Mouse (Mus musculus) heart, postnatal 14 days (tissue): ENCODE results near the gene Suox. TPM values are rescaled to one million over a fixed set of nuclear protein-coding genes. Genes with fewer than 3 reads are reported as not detected.
"Not testable (repeated sequence)": the region's sequence is repeated elsewhere in the genome, so short reads cannot be mapped to it uniquely, and the experiment has no call there.

Experiments
- DNase-seq, 2 experiments: peaks; one replicate each; pipeline ENCODE4 v3.0.0; 2021 to 2022
- intact Hi-C: fragments of 180-260 bp; cut with DNase I; formaldehyde crosslinking; loops from one replicate; pipeline ENCODE4 v1.15.1; 2025
- total RNA-seq, 2 experiments: library from RNA; stranded (reverse); gene quantifications; 2 replicates each; pipeline ENCODE4 v1.2.3; 2021

Suox gene
- total RNA-seq, 2 experiments from 2014 or later = 17.3 to 17.4 TPM

DNA sequence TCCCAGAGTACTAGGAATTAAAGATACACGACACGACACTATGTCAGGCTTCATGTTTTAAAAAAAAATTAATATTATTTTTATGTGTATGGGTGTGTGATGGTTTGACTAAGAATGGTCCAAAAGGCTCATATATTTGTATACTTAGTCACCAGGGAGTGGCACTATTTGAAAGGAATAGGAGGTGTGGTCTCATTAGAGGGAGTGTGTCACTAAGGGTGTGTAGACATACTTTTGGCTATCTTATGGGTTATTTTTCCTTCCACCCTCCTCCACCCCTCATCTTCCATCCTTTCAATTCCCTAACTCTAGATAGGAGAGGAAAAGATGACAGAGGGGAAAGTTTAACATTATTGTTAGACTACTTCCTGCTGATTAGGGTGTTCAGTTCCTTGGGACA lies 8.1 kb downstream of the Suox start:
- DNase-seq = no peak
- intact Hi-C loops = no loop called here

DNA sequence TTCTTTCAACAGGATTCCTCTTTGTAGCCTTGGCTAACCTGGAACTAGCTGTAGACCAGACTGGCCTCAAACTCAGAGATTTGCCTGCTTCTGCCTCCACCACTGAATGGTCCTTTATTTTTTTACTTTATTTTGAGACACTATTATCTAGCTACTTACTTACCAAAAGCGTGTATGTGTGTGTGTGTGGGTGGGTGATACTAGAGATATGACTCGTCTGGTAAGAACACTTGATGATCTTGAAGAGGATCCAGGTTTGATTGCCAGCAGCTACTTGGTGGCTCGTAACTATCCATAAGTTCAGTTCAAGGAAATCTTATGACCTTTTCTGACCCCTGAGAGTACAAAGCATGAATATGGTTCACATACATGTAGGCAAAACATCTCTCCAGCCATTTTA lies 8.6 kb downstream of the Suox start:
- DNase-seq = no peak
- intact Hi-C loops = no loop called here

DNA sequence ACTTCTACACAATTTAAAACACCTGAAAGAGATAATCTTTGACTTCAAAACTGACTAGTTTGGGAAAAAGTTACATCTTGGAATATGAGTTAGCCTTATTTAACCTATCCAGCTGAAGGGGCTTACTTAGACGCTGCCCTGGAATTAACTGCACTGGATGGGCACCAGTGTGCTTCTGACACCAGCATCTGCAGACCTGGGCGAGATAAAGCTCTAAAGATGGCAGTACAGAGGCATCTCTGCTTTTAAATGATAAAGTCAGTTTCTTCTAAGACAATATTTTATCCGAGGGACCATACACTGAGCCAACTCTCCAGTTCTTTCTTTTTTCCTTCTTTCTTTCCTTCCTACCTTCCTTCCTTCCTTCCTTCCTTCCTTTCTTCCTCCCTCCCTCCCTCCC lies 9.1 kb downstream of the Suox start:
- intact Hi-C loops = no loop called here
- no peak for DNase-seq

DNA sequence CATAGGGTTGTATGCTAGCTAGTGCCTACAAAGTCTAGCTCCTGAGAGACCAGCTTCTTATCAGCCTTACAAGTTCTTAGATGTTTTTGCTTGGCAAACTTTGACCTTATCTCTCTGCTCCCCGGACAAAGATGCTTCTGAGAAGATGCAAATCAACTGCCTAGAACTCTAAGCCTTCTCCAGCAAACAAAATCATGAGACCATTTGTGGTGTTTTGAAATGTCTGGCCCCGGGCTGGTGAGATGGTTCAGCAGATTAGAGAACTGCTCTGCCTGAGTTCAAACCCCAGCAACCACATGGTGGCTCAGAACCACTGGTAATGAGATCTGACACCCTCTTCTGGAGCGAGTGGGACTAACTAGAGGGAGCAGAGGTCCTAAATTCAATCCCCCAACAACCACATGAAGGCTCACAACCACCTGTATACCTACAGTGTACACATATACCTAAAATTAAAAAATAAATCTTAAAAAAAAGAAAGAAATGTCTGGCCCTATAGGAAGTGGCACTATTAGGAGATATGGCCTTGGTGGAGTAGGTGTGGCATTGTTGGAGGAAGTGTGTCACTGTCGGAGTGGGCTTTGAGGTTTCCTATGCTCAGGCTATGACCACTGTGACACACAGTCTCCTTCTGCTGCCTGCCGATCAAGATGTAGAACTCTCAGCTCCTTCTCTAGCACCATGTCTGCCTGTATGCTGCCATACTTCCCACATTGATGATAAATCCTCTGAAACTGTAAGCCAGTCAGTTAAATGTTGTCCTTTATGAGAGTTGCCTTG lies 10.2 kb downstream of the Suox start:
- intact Hi-C loops = no loop called here
- no peak for DNase-seq

DNA sequence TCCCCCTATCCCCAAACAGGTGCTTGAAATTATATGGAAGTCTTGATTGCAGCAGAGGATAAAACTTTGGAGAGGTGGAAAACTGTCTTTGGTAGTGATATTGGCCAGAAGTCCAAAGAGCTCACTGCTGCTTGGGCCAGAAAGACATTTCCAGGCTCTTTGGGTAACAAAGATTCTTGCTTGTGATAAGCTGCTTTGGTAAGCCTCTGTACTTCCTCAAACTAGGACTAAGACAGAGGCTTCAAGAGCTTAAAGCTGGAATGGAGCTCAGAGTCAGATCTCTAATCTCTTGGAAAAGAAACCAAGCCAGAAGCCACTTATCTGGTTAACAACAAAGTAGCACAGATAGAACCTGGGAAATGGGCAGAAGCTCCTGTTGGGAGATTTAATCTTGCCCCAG lies 11.4 kb downstream of the Suox start:
- intact Hi-C loops = no loop called here
- no peak for DNase-seq

DNA sequence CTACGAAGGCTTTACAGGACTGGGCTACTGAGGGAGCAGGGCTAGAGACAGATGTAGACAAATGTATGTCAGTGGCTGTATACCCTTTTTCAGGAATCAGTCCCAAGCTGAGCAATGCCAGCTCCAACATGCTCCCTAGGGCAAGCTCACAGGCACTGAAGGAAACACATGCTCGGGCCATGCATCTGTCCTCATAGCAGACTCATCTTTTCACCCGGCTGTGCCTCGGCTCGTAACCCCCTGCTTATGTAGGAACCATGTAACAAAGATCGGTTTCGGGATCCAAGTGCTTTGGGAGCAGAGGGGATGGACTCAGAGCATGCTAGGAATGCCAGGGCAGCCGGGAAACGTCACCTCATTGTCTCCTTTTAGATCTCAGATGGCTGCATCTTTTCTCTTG lies 14.4 kb downstream of the Suox start:
- intact Hi-C loops = no loop called here
- DNase-seq = no peak

DNA sequence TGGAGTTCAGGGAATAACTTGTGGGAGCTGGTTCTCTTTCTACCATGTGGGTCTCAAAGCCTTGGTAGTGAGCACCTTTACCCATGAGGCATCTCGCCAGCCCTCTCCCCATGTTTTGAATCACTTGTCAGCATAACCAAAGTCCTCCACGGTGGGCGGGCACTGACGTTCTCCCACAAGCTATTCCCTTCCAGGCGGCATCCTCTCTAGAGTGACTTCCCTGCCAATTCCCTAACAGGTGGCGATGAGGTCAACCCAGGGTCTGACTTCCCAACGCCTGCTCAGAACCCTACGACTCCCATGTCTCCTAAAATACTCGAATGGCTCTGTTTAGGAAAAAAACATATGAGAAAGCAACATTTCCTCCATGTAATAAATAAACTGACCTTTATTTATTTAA lies 16.0 kb downstream of the Suox start:
- intact Hi-C loops = no loop called here
- DNase-seq = no peak

DNA sequence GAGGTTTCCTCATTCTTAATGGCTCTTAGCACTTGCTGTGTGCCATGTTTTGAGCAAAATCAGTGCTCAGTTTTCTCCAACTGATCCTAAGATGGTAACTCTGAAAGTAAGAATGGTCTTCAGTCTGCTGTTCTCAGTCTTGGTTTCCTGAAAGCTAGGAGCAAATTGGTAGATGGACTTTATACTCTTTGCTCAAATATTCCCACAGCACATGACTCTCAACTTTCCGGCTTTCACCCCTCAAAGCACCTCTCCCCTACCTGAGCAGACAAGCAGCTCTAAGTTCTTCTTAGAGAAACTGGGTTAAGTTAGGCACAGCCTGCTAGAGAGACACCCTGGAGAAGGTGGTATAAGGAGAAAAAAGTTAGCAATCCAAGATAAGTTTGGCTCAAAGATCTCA lies 17.1 kb downstream of the Suox start:
- intact Hi-C loops = no loop called here
- no peak for DNase-seq

DNA sequence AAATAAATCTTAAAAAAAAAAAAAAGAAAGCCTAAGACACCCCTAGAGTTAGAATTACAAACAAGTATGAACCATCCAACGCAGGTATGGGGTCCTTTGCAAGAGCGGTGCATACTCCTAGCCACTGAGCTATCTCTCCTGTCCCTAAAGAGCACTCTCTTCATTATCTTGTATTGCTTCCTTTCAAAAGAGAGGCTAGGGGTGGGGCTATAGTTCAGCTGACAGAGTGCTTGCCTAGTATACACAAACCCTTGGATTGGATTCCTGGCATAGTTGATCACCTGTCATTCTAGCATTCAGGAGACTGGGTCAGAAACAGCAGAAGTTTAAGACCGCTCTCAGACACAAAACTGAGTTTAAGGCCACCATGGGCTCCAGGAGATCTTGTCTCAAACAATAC lies 18.6 kb downstream of the Suox start:
- DNase-seq = no peak
- intact Hi-C loops = no loop called here

DNA sequence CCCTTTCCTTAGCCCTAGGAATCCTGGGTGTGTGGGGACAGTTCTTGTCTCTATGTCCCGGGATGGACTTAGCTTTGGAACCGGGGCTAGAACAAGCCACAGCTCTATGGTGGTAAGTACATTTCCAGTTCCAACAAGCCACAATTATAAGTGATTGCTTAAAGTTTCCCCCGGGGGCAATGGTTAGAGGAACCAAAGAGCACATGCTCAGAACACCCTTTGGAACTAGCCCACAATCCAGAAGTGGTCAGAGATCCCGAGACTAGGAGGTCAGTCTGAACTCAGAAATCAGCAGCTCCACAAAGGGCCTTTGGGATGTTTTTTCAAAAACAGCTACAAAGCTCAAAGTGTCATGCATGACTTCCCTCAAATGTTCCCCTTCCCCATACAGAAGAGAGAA lies 20.0 kb downstream of the Suox start:
- intact Hi-C loops = no loop called here

DNA sequence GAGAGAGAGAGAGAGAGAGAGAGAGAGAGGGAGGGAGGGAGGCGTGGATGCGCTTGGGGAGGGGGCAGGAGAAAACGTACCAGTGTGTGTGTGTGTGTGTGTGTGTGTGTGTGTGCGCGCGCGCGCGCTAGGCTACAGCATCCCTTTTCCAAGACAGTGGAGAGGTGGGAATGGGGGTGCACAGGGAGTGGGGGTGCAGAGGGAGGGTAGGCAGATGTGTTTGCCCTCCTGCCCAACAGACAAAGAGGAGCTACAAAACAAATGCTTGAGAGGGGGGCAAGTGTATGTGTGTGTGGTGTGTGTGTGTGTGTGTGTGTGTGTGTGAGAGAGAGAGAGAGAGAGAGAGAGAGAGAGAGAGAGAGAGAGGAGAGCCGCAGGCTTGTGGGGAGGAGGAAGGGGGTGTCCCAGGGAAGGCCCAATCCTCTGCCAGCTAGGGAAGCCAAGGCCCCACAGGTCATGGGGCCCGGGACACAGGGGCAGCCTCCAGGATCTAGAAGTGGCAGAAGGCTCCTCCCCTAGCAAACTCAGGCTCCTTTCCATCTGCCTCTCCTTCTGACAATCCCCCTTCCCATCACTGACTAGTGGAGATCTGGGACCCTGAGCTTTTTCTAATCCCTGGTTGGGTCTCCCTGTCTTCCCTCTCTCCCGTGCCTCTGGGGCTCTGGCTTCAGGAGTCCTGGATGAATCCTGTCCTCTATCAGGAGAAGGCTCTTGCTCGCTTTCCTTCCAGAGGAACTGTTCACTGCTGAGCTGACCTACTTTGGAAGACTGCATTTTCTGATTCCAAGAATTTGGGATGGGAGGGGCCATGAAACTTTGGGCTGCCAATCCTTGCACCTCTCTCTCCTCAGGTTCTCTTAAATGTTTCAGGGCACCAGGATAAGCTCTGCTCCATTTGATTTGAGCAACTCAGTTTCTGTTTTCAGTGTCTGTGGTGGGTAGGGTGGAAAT lies 27.5 kb downstream of the Suox start:
- DNase-seq = peak; percentile 22 to 34
- intact Hi-C loops = no loop called here

More for the DNA sequence above, 20.0 kb downstream of the Suox start:
- no peak for DNase-seq

DNA sequence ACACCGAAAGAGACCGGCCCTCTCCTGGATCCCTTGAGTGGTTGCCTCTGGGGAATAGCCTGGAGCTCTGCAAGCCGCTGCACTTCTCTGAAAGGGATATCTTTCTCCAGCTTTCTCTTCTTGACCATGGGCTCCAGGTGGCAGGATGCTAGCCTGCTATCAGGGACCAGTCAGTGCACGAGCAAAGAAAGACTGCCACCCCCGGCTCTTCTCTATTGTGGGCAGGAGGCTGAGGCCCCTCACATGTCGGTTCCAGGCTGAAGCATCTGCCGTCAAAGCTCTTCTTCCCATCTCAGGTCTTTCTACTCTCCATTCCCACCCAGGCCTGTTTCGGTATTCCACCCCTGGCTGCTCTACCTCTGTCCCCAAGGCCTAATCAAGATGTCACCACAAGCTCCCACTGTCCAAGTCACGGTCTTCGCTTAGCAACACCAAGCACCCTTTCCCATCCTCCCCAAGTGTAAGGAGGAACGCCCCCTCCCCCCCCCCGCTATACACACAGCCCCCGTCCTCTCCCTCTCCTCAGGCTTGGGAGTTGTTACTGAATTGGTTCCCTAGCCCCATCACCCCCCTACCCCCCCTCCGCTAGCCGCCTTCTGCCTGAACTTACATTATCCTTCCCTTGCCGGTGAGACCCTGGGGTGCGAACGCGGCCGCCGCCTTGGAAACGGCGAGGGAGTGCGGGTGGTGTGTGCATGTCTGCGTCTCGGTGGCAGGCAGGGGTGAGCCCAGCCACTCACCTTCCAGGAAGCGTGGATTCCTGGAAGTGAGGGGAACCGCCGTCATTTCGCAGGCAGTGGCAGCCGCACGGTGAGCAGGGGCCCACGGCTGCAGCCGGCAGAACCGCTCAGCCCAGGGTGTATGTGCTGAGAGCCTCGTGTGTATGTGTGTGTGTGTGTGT lies 28.5 kb downstream of the Suox start, which contains the start of gene Ikzf4:
Gene Ikzf4 (minus strand): TSS at position 881 of the 901 bp plus-strand sequence.
- DNase-seq = peak; percentile 33 to 46
- intact Hi-C loops = no loop called here

DNA sequence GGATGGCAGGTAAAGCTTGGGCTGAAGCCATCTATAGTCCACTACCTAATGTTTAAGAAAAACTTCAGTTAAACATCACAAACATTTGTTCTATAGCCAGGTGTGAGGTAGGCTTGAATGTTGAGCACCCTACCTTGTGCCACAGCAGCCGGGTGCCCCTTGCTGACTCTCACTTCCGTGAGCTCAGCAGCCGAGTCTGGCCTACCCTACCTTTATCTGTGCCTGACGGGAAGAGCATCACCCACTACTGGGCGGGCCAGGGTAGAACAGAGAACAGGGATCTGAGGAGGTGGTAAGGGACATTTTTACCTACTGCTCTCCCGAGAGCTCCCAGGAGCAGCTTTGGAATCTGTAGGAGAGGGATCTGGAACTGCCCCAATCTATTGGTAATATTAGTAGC lies 31.1 kb downstream of the Suox start:
- DNase-seq = no peak
- intact Hi-C loops = no loop called here

DNA sequence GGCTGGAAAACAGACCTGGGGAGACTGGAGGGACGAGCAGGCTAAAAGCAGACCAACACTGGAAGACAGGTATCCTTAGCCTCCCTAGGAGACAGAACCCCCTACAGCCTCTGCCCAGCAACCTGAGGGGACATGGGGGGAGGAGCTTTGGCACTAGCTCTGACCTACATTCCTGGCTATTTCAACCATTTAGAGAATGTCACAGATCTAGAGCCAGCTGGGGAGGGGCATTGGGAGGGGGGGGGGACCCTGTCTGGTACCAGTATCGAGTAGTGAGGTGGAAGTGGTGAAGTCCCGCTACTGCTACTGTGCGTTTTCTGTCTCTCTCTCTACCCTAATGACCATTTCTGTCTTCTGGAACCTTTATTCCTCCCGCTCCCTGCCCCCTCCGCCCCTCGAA lies 32.0 kb downstream of the Suox start:
- intact Hi-C loops = no loop called here

DNA sequence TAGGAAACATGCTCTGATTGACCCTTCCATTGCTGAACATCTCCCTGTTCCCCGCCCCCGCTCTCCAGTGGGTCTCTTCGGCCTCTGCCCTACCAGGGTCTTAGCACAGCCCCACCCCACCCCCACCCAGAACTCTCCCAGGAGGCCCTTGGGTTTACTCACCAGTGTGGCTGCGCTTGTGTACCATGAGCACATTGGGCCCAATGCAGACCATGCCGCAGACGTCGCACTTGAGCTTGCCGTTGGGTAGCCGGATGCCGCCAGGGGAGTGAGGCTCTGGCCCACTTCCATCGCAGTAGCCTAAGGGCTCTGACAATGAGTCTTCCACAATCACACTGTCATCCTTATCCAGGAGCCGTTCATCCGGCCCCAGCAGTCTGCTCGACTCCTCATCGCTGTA lies 33.0 kb downstream of the Suox start:
- no peak for DNase-seq
- intact Hi-C loops = no loop called here

More for the DNA sequence above, 32.0 kb downstream of the Suox start:
- no peak for DNase-seq

DNA sequence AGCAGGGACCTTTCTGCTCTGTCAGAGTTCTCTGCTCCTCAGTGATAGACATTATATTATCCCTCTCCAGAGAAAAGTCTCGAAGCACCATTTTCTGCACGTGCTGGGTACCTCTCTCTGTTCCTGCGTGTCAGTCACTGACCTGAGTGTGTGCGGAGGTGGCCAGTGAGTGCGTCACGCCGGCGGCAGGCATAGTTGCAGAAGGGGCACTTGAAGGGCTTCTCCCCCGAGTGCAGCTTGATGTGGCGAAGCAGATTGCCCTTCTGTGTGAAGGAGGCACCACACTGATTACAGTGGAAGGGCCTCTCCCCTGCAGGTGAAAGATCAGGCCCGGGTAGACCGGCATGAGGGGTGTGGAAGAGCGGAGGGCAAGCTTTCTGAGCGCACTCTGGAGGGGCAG lies 33.9 kb downstream of the Suox start:
- no peak for DNase-seq
- intact Hi-C loops = no loop called here

DNA sequence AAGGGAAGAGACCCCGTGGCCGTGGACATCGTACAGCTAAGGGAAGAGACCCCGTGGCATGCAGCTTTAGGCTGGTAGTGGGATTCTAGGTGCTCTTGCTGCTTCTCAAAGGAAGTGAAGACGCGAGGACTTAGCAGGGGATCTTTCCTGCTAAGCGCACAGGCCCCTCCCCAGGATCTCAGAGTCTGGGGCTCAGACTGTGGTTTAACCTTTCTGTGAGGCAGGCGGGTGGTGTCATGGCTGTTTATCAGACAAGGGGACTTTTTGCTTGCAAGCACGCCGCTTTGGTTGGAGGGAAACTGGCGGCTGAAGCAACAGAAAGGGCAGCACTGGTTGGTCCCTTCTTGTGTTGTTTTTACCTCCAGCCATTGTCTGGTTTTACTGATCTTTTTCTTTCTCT lies 36.9 kb downstream of the Suox start:
- DNase-seq = no peak
- intact Hi-C loops = no loop called here

DNA sequence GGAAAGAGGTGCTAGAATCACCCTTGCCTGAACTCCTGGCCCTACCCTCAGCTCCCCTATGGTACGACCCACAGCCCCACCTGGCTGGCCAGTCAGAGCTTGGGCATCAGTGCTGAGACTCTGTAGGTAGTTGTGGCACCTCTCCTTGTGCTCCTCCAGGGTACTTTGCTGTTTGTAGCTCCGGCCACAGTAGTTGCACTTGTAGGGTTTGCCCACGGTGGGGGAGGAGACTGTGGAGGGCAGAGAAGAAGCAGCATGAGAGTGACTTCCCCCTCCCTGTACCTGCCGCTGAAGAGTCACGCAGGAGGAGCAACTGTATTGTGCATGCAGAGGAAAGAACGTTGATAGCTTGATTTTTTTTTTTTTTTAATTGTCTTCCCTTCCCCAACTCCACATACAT lies 37.3 kb downstream of the Suox start:
- intact Hi-C loops = no loop called here
- DNase-seq = no peak

DNA sequence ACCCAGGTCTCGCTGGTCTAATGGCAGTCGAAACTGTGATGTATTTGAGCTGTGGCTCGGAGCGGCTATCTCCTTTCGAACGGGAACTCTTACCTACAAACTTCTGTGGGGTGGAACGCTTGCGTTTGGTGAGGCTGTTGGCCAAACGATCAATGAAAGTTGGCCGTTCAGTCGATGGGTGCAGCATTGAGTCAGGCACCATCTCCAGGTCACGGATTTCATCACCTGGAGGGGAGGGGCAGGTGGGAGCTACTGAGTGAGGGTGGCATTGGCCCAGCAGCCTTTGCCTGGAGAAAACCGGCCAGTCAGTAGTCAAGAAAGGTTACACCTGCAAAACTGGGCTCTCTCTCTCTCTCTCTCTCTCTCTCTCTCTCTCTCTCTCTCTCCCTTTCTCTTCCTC lies 38.2 kb downstream of the Suox start:
- no peak for DNase-seq
- intact Hi-C loops = no loop called here

DNA sequence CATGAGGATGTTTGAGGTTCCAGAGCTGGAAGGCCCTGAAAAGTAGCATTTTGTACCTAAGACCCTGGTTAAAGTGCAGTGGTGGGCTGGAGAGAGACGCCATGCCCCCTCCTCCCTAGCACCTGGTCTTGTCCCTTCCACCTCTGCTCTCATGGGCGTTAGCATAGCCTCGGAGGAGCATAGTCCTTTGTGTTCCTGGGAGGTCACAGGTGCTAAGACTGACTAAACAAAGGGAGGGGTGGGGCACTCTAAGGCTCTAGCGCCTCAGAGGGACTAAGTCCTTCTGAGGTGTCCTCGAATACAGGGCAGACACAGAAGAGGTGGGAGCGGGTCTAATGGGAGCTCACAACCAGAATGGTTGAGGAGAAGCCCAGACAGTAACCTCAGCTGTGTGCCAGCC lies 42.3 kb downstream of the Suox start:
- intact Hi-C loops = no loop called here
- DNase-seq = no peak

DNA sequence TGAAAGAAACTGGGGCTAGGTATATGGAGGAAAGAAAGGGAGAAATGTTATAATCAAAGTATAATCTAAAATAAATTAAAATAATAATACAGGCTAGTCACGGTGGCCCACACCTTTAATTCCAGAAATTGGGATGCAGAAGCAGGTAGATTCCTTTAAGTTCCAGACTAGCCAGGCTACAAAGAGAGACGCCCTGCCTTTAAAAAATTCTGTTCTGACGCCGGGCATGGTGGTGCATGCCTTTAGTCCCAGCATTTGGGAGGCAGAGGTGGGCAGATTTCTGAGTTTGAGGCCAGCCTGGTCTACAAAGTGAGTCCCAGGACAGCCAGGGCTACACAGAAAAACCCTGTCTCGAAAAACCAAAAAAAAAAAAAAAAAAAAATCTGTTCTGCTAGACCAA lies 43.6 kb downstream of the Suox start:
- intact Hi-C loops, DNase-seq: not testable (repeated sequence)
